Mouse (Mus musculus) E14TG2a.4 (cell line): ENCODE data around the gene Gxylt2.

ENCODE experiments used
- CTCF ChIP-seq: conservative IDR thresholded peaks from 2 replicates; pipeline ENCODE4 v1.5.1; 2014; ENCODE audit warnings: low read length
- NANOG ChIP-seq: IDR thresholded peaks from 2 replicates; pipeline ENCODE4 v1.6.1; 2014; ENCODE audit warnings: borderline replicate concordance, low read length, mixed read lengths
- POU5F1 ChIP-seq: IDR thresholded peaks from 2 replicates; pipeline ENCODE4 v1.6.1; 2014; ENCODE audit warnings: low read length, borderline replicate concordance

GRCm38 (mm10) chr6:100731996-100732375 lies 27.5 kb downstream of the Gxylt2 start:
- TF ChIP-seq CTCF (no peak), POU5F1 (no peak), NANOG (no peak)
